Mouse (Mus musculus): Measurements from ENCODE around the gene Pet100.

- no peak for TF ChIP-seq CTCF (IDR thresholded peaks at IDR 0.05; ENCODE audit: low read depth)
- no peak for TF ChIP-seq EP300 (IDR thresholded peaks at IDR 0.05; ENCODE audit: low read depth)
Measured at GRCm38 (mm10) chr8:3609046-3609815, 12.1 kb upstream of the Pet100 start.

Data from liver, postnatal 0 days (tissue).